Mouse (Mus musculus): ENCODE measurements at regions not wholly inside any gene's neighbourhood (a gene's known extent, or its start where the extent isn't known, plus 50 kb on each side); places are given as distances from the start of the nearest gene placed in this dataset.
A peak's percentile ranks its signal among the peaks of the same experiment; 100 is the strongest.

- H3K27me3 ChIP-seq (ENCODE audit: control insufficient read depth, insufficient read depth, low read length) = no peaks in the 10 kb centered on the region
- no peak overlapping the region for H3K4me3 ChIP-seq (ENCODE audit: control insufficient read depth, low read depth, low read length)
- H3K27ac ChIP-seq (ENCODE audit: control insufficient read depth, insufficient read depth, low read depth, low read length) = no peak overlapping the region
- H3K36me3 ChIP-seq (ENCODE audit: control insufficient read depth, insufficient read depth, low read length) = no peaks in the 10 kb centered on the region
- TF ChIP-seq POLR2A (IDR thresholded peaks at IDR 0.05; ENCODE audit: control insufficient read depth, low read depth, low read length) = no peak
- TF ChIP-seq CTCF (IDR thresholded peaks at IDR 0.05; ENCODE audit: control insufficient read depth, insufficient read depth, insufficient replicate concordance, low read depth, low read length) = no peak
- no peaks in the 10 kb centered on the region for H3K4me1 ChIP-seq (ENCODE audit: control insufficient read depth, insufficient read depth, low read length)
Observed at GRCm38 (mm10) chr12:109881108-109881507, 281.0 kb upstream of the Rtl1 start.

- no peaks in the 10 kb centered on the region for H3K27me3 ChIP-seq (ENCODE audit: control insufficient read depth, insufficient read depth, low read length)
- H3K4me3 ChIP-seq (ENCODE audit: control insufficient read depth, low read depth, low read length) = peak overlapping the region; percentile 79
- no peaks in the 10 kb centered on the region for H3K36me3 ChIP-seq (ENCODE audit: control insufficient read depth, insufficient read depth, low read length)
- H3K4me1 ChIP-seq (ENCODE audit: control insufficient read depth, insufficient read depth, low read length) = no peaks in the 10 kb centered on the region; the same call in 1 of the 2 replicates
- TF ChIP-seq POLR2A (IDR thresholded peaks at IDR 0.05; ENCODE audit: control insufficient read depth, low read depth, low read length) (no peak), CTCF (IDR thresholded peaks at IDR 0.05; ENCODE audit: control insufficient read depth, insufficient read depth, insufficient replicate concordance, low read depth, low read length) (no peak)
- H3K27ac ChIP-seq (ENCODE audit: control insufficient read depth, insufficient read depth, low read depth, low read length) = no peak overlapping the region
Observed at GRCm38 (mm10) chr12:109891206-109891605, 291.1 kb upstream of the Rtl1 start.

- no peak for TF ChIP-seq CTCF (IDR thresholded peaks at IDR 0.05; ENCODE audit: control insufficient read depth, insufficient read depth, insufficient replicate concordance, low read depth, low read length)
- TF ChIP-seq POLR2A (IDR thresholded peaks at IDR 0.05; ENCODE audit: control insufficient read depth, low read depth, low read length) = no peak
Observed at GRCm38 (mm10) chr12:109892834-109893233, 292.7 kb upstream of the Rtl1 start.

GRCm38 (mm10) chr12:109893657-109894056 is 293.5 kb upstream of the Rtl1 start:
- Histone ChIP-seq H3K4me3 (ENCODE audit: control insufficient read depth, low read depth, low read length) (peak overlapping the region; percentile 63), H3K36me3 (ENCODE audit: control insufficient read depth, insufficient read depth, low read length) (no peaks in the 10 kb centered on the region), H3K27me3 (ENCODE audit: control insufficient read depth, insufficient read depth, low read length) (no peaks in the 10 kb centered on the region), H3K4me1 (ENCODE audit: control insufficient read depth, insufficient read depth, low read length) (no peaks in the 10 kb centered on the region; the same call in 1 of the 2 replicates), H3K27ac (ENCODE audit: control insufficient read depth, insufficient read depth, low read depth, low read length) (no peak overlapping the region)
- TF ChIP-seq CTCF (IDR thresholded peaks at IDR 0.05; ENCODE audit: control insufficient read depth, insufficient read depth, insufficient replicate concordance, low read depth, low read length) = no peak
- TF ChIP-seq POLR2A (IDR thresholded peaks at IDR 0.05; ENCODE audit: control insufficient read depth, low read depth, low read length) = no peak

More at GRCm38 (mm10) chr12:109892834-109893233, 292.7 kb upstream of the Rtl1 start:
- Histone ChIP-seq H3K4me1 (ENCODE audit: control insufficient read depth, insufficient read depth, low read length) (no peaks in the 10 kb centered on the region; the same call in 1 of the 2 replicates), H3K27ac (ENCODE audit: control insufficient read depth, insufficient read depth, low read depth, low read length) (no peak overlapping the region), H3K27me3 (ENCODE audit: control insufficient read depth, insufficient read depth, low read length) (no peaks in the 10 kb centered on the region), H3K36me3 (ENCODE audit: control insufficient read depth, insufficient read depth, low read length) (no peaks in the 10 kb centered on the region), H3K4me3 (ENCODE audit: control insufficient read depth, low read depth, low read length) (peak overlapping the region; percentile 77)

GRCm38 (mm10) chr12:109895389-109895788 is 295.3 kb upstream of the Rtl1 start:
- TF ChIP-seq POLR2A (IDR thresholded peaks at IDR 0.05; ENCODE audit: control insufficient read depth, low read depth, low read length) (no peak), CTCF (IDR thresholded peaks at IDR 0.05; ENCODE audit: control insufficient read depth, insufficient read depth, insufficient replicate concordance, low read depth, low read length) (no peak)
- peak overlapping the region; percentile 52 for H3K27ac ChIP-seq (ENCODE audit: control insufficient read depth, insufficient read depth, low read depth, low read length)
- no peaks in the 10 kb centered on the region for H3K27me3 ChIP-seq (ENCODE audit: control insufficient read depth, insufficient read depth, low read length)
- no peaks in the 10 kb centered on the region for H3K36me3 ChIP-seq (ENCODE audit: control insufficient read depth, insufficient read depth, low read length)
- peak overlapping the region; percentile 77 for H3K4me3 ChIP-seq (ENCODE audit: control insufficient read depth, low read depth, low read length)
- H3K4me1 ChIP-seq (ENCODE audit: control insufficient read depth, insufficient read depth, low read length) = no peaks in the 10 kb centered on the region; the same call in 1 of the 2 replicates

- H3K36me3 ChIP-seq (ENCODE audit: control insufficient read depth, insufficient read depth, low read length) = no peaks in the 10 kb centered on the region
- peak overlapping the region; percentile 54 for H3K4me3 ChIP-seq (ENCODE audit: control insufficient read depth, low read depth, low read length)
- 0 out of 2 replicates have a peak overlapping the region, but pooled peaks have one; percentile 30 for H3K27ac ChIP-seq (ENCODE audit: control insufficient read depth, insufficient read depth, low read depth, low read length)
- no peaks in the 10 kb centered on the region; the same call in 1 of the 2 replicates for H3K4me1 ChIP-seq (ENCODE audit: control insufficient read depth, insufficient read depth, low read length)
- H3K27me3 ChIP-seq (ENCODE audit: control insufficient read depth, insufficient read depth, low read length) = no peaks in the 10 kb centered on the region
- TF ChIP-seq CTCF (IDR thresholded peaks at IDR 0.05; ENCODE audit: control insufficient read depth, insufficient read depth, insufficient replicate concordance, low read depth, low read length) (no peak), POLR2A (IDR thresholded peaks at IDR 0.05; ENCODE audit: control insufficient read depth, low read depth, low read length) (no peak)
Observed at GRCm38 (mm10) chr12:109896397-109896796, 296.3 kb upstream of the Rtl1 start.

- no peaks in the 10 kb centered on the region for H3K4me1 ChIP-seq (ENCODE audit: control insufficient read depth, insufficient read depth, low read length)
- no peaks in the 10 kb centered on the region for H3K36me3 ChIP-seq (ENCODE audit: control insufficient read depth, insufficient read depth, low read length)
- no peak for TF ChIP-seq CTCF (IDR thresholded peaks at IDR 0.05; ENCODE audit: control insufficient read depth, insufficient read depth, insufficient replicate concordance, low read depth, low read length)
- TF ChIP-seq POLR2A (IDR thresholded peaks at IDR 0.05; ENCODE audit: control insufficient read depth, low read depth, low read length) = no peak
- H3K27me3 ChIP-seq (ENCODE audit: control insufficient read depth, insufficient read depth, low read length) = no peaks in the 10 kb centered on the region
- no peak overlapping the region for H3K27ac ChIP-seq (ENCODE audit: control insufficient read depth, insufficient read depth, low read depth, low read length)
- peak overlapping the region; percentile 54 for H3K4me3 ChIP-seq (ENCODE audit: control insufficient read depth, low read depth, low read length)
Observed at GRCm38 (mm10) chr12:109896906-109897305, 296.8 kb upstream of the Rtl1 start.
